Mouse (Mus musculus) ES-E14 (cell line): ENCODE results near the gene Acly. TPM values are rescaled to one million over a fixed set of nuclear protein-coding genes. Genes with fewer than 3 reads are reported as not detected.

Experiments used
- DNase-seq: peaks from one replicate; pipeline ENCODE4 v3.0.0-alpha.2; 2013; ENCODE audit warnings: low read depth, low spot score
- H3K27ac ChIP-seq: 2 replicates; pipeline ENCODE4 v1.5.1; 2012; ENCODE audit warnings: low read depth, mild to moderate bottlenecking, low read length, moderate library complexity, mixed read lengths; ENCODE audit not compliant: poor library complexity, insufficient read depth, severe bottlenecking
- H3K36me3 ChIP-seq: 2 replicates; pipeline ENCODE4 v1.6.1; 2012; ENCODE audit warnings: mild to moderate bottlenecking, low read length, moderate library complexity, mixed read lengths; ENCODE audit not compliant: control insufficient read depth, poor library complexity, insufficient read depth, severe bottlenecking
- H3K4me1 ChIP-seq, 2 experiments: fragments of 150-350 bp in 1 of 2; sonication (generic) in 1 of 2; 2 replicates each; pipeline ENCODE4 v1.6.1; 2012; ENCODE audit warnings: low read length in 2 of 2, mild to moderate bottlenecking in 1 of 2, mixed read lengths in 1 of 2; ENCODE audit not compliant: control insufficient read depth in 2 of 2, insufficient read depth in 2 of 2, poor library complexity in 1 of 2
- H3K4me3 ChIP-seq, 2 experiments: fragments of 150-350 bp in 1 of 2; sonication (generic) in 1 of 2; 2 replicates each; pipeline ENCODE4 v1.5.1; 2012; ENCODE audit warnings: low read length in 2 of 2, low read depth in 1 of 2, mild to moderate bottlenecking in 1 of 2, mixed read lengths in 1 of 2; ENCODE audit not compliant: insufficient read depth in 1 of 2, poor library complexity in 1 of 2, severe bottlenecking in 1 of 2
- H3K9ac ChIP-seq: 2 replicates; pipeline ENCODE4 v1.6.1; 2012; ENCODE audit warnings: low read depth, mild to moderate bottlenecking, low read length, mixed read lengths; ENCODE audit not compliant: poor library complexity, insufficient read depth, severe bottlenecking
- H3K9me3 ChIP-seq: fragments of 150-350 bp; sonication (generic); 2 replicates; pipeline ENCODE4 v1.6.1; 2012; ENCODE audit warnings: low read depth, mild to moderate bottlenecking, low read length; ENCODE audit not compliant: control insufficient read depth, insufficient read depth
- CHD2 ChIP-seq: IDR thresholded peaks from 2 replicates; pipeline ENCODE4 v1.6.1; 2014; ENCODE audit warnings: mild to moderate bottlenecking, low read depth, low read length, inconsistent platforms
- HCFC1 ChIP-seq: IDR thresholded peaks from 2 replicates; pipeline ENCODE4 v1.6.1; 2012; ENCODE audit warnings: low read length, inconsistent platforms, borderline replicate concordance; ENCODE audit not compliant: insufficient read depth
- MAFK ChIP-seq: IDR thresholded peaks from 2 replicates; pipeline ENCODE4 v1.6.1; 2014; ENCODE audit warnings: mild to moderate bottlenecking, low read depth, low read length, inconsistent platforms; ENCODE audit not compliant: insufficient read depth
- ZC3H11A ChIP-seq: IDR thresholded peaks from 2 replicates; pipeline ENCODE4 v1.6.1; 2012; ENCODE audit warnings: low read depth, mild to moderate bottlenecking, inconsistent platforms, low read length, borderline replicate concordance
- ZNF384 ChIP-seq: IDR thresholded peaks from 2 replicates; pipeline ENCODE4 v1.6.1; 2012; ENCODE audit warnings: low read depth, low read length, inconsistent platforms
- in situ Hi-C, 2 experiments: fragments of 600-800 bp; cut with MboI; formaldehyde crosslinking; loops; one replicate each; pipeline ENCODE4 v1.15.1; 2025; ENCODE audit warnings: low sequenced_read_pairs in 2 of 2, inconsistent platforms in 1 of 2; ENCODE audit not compliant: unreplicated experiment in 2 of 2
- total RNA-seq: library from RNA; depleted of rRNA; stranded (reverse); fragments of 300-350 nt; gene quantifications from 2 replicates; pipeline ENCODE4 v1.2.3, GENCODE M21; 2012

The Acly gene
- total RNA-seq, 1 experiment: 209 TPM

GRCm38 (mm10) chr11:100457711-100458110 is 70.1 kb downstream of the Acly start:
- no peaks in the 10 kb centered on the region for H3K9me3 ChIP-seq
- no peak overlapping the region for H3K9ac ChIP-seq
- H3K4me1 ChIP-seq: peaks cover 0 to 2% of the 10 kb centered on the region in 2 experiments; a peak in 1 of 4 replicates
- no peak for TF ChIP-seq ZNF384
- no peak for TF ChIP-seq HCFC1
- in situ Hi-C loops: no loop called here
- no peak overlapping the region for H3K27ac ChIP-seq
- H3K36me3 ChIP-seq: peaks cover 4% of the 10 kb centered on the region
- H3K4me3 ChIP-seq: no peak overlapping the region
- no peak for DNase-seq

- peaks cover 0 to 2% of the 10 kb centered on the region in 2 experiments; a peak in 1 of 4 replicates for H3K4me1 ChIP-seq
- TF ChIP-seq MAFK (no peak), ZNF384 (no peak)
- H3K36me3 ChIP-seq: peaks cover 3% of the 10 kb centered on the region
- no peak overlapping the region for H3K27ac ChIP-seq
- no peak overlapping the region for H3K9ac ChIP-seq
- DNase-seq: no peak
- in situ Hi-C loops: no loop called here
- no peaks in the 10 kb centered on the region for H3K9me3 ChIP-seq
- H3K4me3 ChIP-seq: no peak overlapping the region
Observed at GRCm38 (mm10) chr11:100457247-100457646, 70.6 kb downstream of the Acly start.

- Histone ChIP-seq H3K36me3 (no peaks in the 10 kb centered on the region), H3K4me1 (peaks cover 3 to 7% of the 10 kb centered on the region in 2 experiments; a peak in 3 of 4 replicates), H3K27ac (no peak overlapping the region), H3K4me3 (no peak overlapping the region), H3K9me3 (no peaks in the 10 kb centered on the region), H3K9ac (no peak overlapping the region)
- no peak for DNase-seq
- TF ChIP-seq CHD2 (no peak), HCFC1 (no peak), ZNF384 (no peak), ZC3H11A (no peak), MAFK (no peak)
- in situ Hi-C loops: no loop called here
Observed at GRCm38 (mm10) chr11:100442625-100443024, 85.2 kb downstream of the Acly start.

- no peak within 1 kb of the TSS for H3K27ac ChIP-seq
Observed at GRCm38 (mm10) chr11:100441797-100442196, 86.0 kb downstream of the Acly start, which contains the start of the genes Nt5c3b and Klhl10. TSS of gene Nt5c3b (minus strand) at chr11:100441808. TSS of gene Klhl10 (plus strand) at chr11:100441917.

GRCm38 (mm10) chr11:100440691-100441522 is 86.9 kb downstream of the Acly start:
- Histone ChIP-seq H3K4me3 (peak overlapping the region; percentile 83 to 91), H3K9me3 (no peaks in the 10 kb centered on the region), H3K27ac (no peak overlapping the region), H3K36me3 (no peaks in the 10 kb centered on the region), H3K4me1 (peaks cover 3 to 4% of the 10 kb centered on the region in 2 experiments), H3K9ac (peak overlapping the region; percentile 83)
- DNase-seq: no peak
- no peak for TF ChIP-seq ZC3H11A
- no peak for TF ChIP-seq HCFC1
- TF ChIP-seq CHD2: no peak
- no peak for TF ChIP-seq ZNF384
- no peak for TF ChIP-seq MAFK
- in situ Hi-C loops: no loop called here

More at GRCm38 (mm10) chr11:100441797-100442196, 86.0 kb downstream of the Acly start, which contains the start of the genes Nt5c3b and Klhl10:
- Histone ChIP-seq H3K36me3 (no peaks in the 10 kb centered on the region), H3K9me3 (no peaks in the 10 kb centered on the region), H3K9ac (peak within 1 kb of the TSS; percentile 83), H3K4me3 (peak within 1 kb of the TSS; percentile 83 to 91), H3K4me1 (peaks cover 3 to 5% of the 10 kb centered on the region in 2 experiments; a peak in 3 of 4 replicates)
- in situ Hi-C loops: no loop called here
- DNase-seq: no peak
- no peak for TF ChIP-seq CHD2
